Mouse (Mus musculus): ENCODE data around the gene Maea.
"Not testable (repeated sequence)": the region's sequence is repeated elsewhere in the genome, so short reads cannot be mapped to it uniquely, and the experiment has no call there.

The Maea gene

GRCm38 (mm10) chr5:33335273-33335976 lies at the start of gene Maea:
Gene Maea, plus strand, starts transcription at chr5:33335509.
- DNase-seq (ENCODE audit: low spot score) = peak; percentile 96

- no peak for DNase-seq (ENCODE audit: low spot score)
These were observed 41.4 kb upstream of the Maea start for GRCm38 (mm10) chr5:33293796-33294430.

- no peak for DNase-seq (ENCODE audit: low spot score)
These were observed 38.1 kb upstream of the Maea start for GRCm38 (mm10) chr5:33297164-33297563.

DNA sequence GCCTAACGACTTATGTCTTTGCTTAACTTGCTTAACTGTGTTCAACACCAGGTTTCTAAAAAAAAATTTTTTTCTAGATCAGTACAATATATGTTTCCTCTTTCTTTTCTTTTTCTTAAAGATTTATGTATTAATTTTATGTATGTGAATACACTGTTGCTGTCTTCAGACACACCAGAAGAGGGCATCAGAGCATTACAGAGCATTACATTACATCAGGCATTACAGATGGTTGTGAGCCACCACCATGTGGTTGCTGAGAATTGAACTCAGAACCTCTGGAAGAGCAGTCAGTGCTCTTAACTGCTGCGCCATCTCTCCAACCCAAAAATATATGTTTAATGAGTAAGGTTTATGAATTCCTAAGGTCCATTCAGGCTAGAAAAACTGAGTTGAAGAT lies 33.5 kb upstream of the Maea start:
- no peak for DNase-seq (ENCODE audit: low spot score)

GRCm38 (mm10) chr5:33310704-33311462 lies 24.4 kb upstream of the Maea start:
- DNase-seq (ENCODE audit: low spot score) = no peak

DNA sequence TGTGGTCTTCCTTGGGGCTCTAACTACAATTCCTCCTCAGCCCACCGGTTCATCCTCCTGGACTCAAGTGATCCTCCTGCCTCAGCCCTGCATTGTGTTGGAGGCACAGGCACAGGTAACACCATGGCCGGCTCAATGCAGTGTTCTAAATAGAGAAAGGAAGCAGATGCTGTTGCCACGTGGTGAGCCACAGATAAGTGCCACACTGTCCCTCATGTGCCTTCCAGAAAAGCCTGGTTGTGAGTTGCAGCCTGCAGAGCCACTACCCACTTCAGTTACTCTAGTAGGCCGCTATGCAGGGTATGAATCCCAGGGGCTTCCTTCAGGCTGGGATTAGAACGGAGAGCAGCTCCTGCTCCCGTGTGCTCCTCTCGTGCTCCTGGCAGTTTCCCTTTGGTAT lies 23.1 kb upstream of the Maea start:
- DNase-seq (ENCODE audit: low spot score) = no peak

DNA sequence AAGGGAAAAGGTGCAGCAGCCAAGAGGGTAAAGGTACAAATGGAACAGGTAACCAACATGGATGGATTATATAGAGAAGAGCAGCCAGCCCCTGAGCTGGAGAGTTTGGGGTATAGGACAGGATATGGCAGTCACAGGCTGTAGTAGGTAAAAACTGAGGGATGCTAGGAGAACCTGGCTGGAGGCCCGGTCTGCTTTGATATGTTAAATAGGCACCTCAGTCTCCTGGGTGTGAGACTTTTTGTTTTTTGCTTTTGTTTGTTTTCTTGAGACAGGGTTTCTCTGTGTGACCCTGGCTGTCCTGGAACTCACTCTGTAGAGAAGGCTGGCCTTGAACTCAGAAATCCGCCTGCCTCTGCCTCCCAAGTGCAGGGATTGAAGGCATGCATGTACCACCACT lies 10.8 kb upstream of the Maea start:
- no peak for DNase-seq (ENCODE audit: low spot score)

DNA sequence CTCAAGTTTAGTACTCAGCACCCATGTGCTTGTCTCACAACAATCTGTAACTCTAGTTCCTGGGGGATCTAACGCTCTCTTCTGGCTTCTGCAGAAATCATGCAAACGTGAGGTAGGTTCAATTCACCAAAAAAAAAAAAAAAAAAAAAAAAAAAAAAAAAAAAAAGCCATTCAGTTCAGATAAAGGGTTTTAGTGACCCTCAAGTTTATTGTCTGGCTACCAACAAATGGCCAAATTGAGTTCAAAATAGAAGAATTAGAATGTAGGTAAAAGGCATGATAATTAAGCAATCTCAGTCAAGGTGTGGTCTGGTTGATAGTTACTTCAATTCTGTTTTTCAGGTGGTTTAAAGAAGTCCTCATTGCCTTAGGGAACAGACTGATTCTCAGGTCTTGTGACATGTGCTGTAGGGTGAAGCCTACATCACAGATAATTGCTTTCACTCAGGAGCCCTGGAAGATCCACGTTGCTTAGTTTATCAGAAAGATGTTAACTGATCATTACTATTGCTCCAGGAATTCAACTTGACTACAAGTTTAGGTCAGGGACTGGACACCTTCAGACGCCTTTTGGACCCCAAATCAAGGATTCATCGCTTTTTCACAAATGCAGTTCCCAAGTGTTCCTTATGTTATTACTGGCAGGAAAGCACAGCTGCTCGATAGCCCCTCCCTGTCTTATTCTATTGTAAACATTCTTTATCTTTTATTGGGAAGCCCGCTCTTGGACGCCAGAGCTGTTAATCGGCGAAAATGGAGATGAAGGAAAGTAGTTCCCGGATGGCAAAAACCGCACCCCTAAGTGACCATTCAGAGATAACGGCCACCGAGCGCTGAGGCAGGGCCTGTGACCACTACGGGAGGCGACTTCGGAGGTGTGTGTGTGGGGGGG lies 682 bp upstream of the Maea start:
- no peak for DNase-seq (ENCODE audit: low spot score)

GRCm38 (mm10) chr5:33335977-33336360 lies 660 bp downstream of the Maea start:
- DNase-seq (ENCODE audit: low spot score) = peak; percentile 54

GRCm38 (mm10) chr5:33337206-33337605 lies 1.9 kb downstream of the Maea start:
- no peak for DNase-seq (ENCODE audit: low spot score)

GRCm38 (mm10) chr5:33341165-33341564 lies 5.9 kb downstream of the Maea start:
- no peak for DNase-seq (ENCODE audit: low spot score)

DNA sequence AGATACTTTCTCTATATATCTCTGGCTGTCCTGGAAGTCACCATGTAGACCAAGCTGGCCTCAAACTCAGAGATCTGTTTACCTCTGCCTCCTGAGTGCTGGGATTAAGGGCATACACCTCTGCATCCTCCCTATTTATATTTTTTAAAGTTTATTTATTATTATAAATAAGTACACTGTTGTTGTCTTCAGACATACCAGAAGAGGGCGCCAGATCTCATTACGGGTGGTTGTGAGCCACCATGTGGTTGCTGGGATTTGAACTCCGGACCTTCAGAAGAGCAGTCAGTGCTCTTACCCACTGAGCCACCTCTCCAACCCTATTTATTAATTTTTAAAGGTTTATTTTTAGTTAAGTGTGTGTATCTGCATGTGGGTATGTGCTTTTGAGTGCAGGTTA lies 6.9 kb downstream of the Maea start:
- not testable (repeated sequence) for DNase-seq (ENCODE audit: low spot score)

GRCm38 (mm10) chr5:33342821-33343220 lies 7.5 kb downstream of the Maea start:
- DNase-seq (ENCODE audit: low spot score) = no peak

DNA sequence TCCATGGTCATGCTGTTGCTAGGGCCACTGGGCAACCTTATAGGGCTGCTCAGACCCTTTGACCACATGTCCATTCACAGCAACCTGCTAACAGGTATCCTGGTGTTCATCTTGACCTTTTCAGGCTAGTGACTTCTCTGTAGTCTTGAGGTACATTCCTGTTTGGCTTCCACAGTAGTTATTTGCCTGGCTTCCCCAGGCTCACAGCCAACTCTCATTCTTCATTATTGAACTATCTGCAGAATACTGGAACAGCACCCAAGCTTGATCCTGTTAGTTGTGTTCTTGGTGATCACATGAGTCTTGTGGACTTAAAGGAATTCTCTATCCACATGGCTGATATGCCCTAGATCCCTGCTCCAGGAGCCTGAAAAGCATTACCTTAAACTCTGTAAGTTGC lies 8.3 kb downstream of the Maea start:
- DNase-seq (ENCODE audit: low spot score) = no peak

DNA sequence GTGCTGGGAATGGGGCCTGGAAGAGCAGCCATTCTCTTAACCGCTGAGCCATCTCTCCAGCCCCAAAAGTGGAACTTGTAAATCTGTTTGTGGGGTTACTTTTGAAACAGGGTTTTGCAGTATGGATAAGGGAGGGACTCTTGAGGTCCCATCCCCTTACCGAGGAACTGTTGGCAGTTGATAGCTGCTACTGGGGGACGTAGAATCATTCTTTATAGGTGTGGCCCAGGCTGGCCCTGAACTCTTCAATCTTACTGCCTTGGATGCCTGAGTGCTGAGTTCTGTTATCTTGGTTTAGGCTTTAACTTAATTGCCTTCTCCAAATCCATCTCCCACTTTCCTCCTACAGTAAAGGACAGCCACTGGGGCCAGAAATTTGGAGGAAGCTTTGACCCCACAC lies 8.8 kb downstream of the Maea start:
- no peak for DNase-seq (ENCODE audit: low spot score)

GRCm38 (mm10) chr5:33347620-33348019 lies 12.3 kb downstream of the Maea start:
- no peak for DNase-seq (ENCODE audit: low spot score)

GRCm38 (mm10) chr5:33349205-33349604 lies 13.9 kb downstream of the Maea start:
- no peak for DNase-seq (ENCODE audit: low spot score)

- no peak for DNase-seq (ENCODE audit: low spot score)
These were observed 14.4 kb downstream of the Maea start for GRCm38 (mm10) chr5:33349706-33350105.

DNA sequence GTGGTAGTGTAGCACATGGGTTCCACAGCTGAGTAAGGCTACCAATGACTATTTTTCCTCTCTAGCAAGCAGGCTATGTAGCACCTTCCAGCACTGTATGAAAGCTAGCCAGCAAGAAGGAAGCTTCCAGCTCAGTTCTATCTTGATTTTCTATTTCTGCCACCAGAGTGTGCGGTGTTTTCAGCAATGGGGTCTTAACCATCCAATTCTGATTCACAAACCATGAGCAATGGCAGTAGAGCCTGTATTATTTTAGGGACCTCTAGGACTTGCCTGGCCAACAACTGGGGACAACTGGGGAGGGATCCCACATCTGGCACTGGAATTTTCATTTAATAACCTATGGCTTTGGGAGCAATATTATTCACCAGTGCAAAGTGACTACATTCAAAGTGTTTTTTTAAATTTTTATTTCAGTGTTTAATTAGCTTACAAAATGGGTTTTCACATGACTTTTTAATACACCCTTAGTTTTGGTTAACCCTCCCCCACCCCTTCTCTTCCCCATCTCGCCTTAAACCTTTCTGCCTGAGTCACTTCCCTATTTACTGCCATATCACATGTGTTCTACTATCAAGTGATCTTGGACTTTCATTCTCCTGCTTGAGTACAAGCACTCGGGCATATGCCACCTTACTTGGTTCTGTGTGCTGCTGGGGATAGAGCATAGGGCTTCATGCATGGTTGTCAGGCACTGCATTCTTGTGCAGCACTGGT lies 16.4 kb downstream of the Maea start:
- no peak for DNase-seq (ENCODE audit: low spot score)

- no peak for DNase-seq (ENCODE audit: low spot score)
These were observed 16.9 kb downstream of the Maea start for GRCm38 (mm10) chr5:33352273-33352645.

DNA sequence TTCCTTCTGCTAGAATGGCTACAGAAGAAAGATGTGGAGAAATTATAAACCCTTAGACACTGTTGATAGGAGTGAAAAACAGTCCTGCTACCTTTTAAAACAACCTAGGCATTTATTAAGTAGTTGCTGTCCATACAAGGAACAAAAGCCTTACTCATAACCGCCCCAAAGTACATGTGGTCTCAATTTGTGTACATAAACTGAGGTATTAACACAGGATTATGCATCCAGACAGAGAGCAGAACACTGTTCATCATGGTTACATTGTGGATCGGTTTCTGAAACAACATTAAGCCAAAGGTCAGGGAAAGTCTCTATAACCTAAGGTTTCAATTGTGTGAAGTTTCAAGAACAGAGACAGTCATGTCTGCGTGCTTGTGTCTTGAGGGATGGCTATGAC lies 17.7 kb downstream of the Maea start:
- DNase-seq (ENCODE audit: low spot score) = no peak

GRCm38 (mm10) chr5:33357494-33357893 lies 22.2 kb downstream of the Maea start:
- no peak for DNase-seq (ENCODE audit: low spot score)

All from yolk sac, embryonic 10.5 days (tissue).